Mouse (Mus musculus) heart, adult 2 months (tissue): ENCODE measurements around the gene Ppp1r37. TPM values are rescaled to one million over a fixed set of nuclear protein-coding genes. Genes with fewer than 3 reads are reported as not detected.

Experiments
- DNase-seq, 2 experiments: peaks; one replicate each; pipeline ENCODE4 v3.0.0; 2021
- H3K27ac ChIP-seq: fragments of 200-600 bp; 2 replicates; pipeline ENCODE4 v1.8.1; 2022
- H3K27me3 ChIP-seq: fragments of 200-500 bp; 2 replicates; pipeline ENCODE4 v1.6.1; 2012; ENCODE audit warnings: mild to moderate bottlenecking, low read length, inconsistent platforms, mixed read lengths; ENCODE audit not compliant: control insufficient read depth, insufficient read depth
- H3K36me3 ChIP-seq: fragments of 200-500 bp; 2 replicates; pipeline ENCODE4 v1.6.1; 2012; ENCODE audit warnings: low read length, inconsistent platforms; ENCODE audit not compliant: control insufficient read depth, insufficient read depth
- H3K4me1 ChIP-seq: fragments of 200-500 bp; 2 replicates; pipeline ENCODE4 v1.6.1; 2011; ENCODE audit warnings: low read length; ENCODE audit not compliant: control insufficient read depth, insufficient read depth
- H3K4me3 ChIP-seq: fragments of 200-600 bp; 2 replicates; pipeline ENCODE4 v1.8.1; 2022
- H3K79me2 ChIP-seq: fragments of 200-500 bp; replicated peaks from 2 replicates; pipeline ENCODE4 v1.6.1; 2012; ENCODE audit warnings: mild to moderate bottlenecking, inconsistent platforms, low read length, moderate library complexity, mixed read lengths; ENCODE audit not compliant: control insufficient read depth, insufficient read depth
- H3K9ac ChIP-seq: fragments of 200-500 bp; 2 replicates; pipeline ENCODE4 v1.6.1; 2012; ENCODE audit warnings: low read depth, mild to moderate bottlenecking, control low read depth, inconsistent platforms, low read length, mixed read lengths
- CTCF ChIP-seq: fragments of 200-600 bp; IDR thresholded peaks from 2 replicates; pipeline ENCODE4 v1.8.1; 2022; ENCODE audit warnings: antibody characterized with exemption, mild to moderate bottlenecking, moderate library complexity
- EP300 ChIP-seq: fragments of 200-500 bp; IDR thresholded peaks from 2 replicates; pipeline ENCODE4 v1.6.1; 2011; ENCODE audit warnings: low read depth, low read length, control low read depth; ENCODE audit not compliant: insufficient read depth
- POLR2A ChIP-seq: fragments of 200-500 bp; IDR thresholded peaks from 2 replicates; pipeline ENCODE4 v1.6.1; 2011; ENCODE audit warnings: mild to moderate bottlenecking, low read depth, low read length, control low read depth; ENCODE audit not compliant: insufficient read depth
- WGBS: fragments of 180-500 bp; shearing (Covaris S2); methylation state at CpG from one replicate; pipeline ENCODE4 v1.1.7; 2018; 5-methylcytosine and 5-hydroxymethylcytosine counted together
- intact Hi-C: fragments of 180-260 bp; cut with DNase I; formaldehyde crosslinking; loops from one replicate; pipeline ENCODE4 v1.15.1; 2025
- polyA plus RNA-seq: library from polyadenylated mRNA; depleted of rRNA; stranded (reverse); fragments of >200 nt; gene quantifications from 2 replicates; pipeline ENCODE4 v1.2.3, GENCODE M21; 2012
- total RNA-seq, 2 experiments: library from RNA; stranded (reverse); gene quantifications; 2 replicates each; pipeline ENCODE4 v1.2.3; 2021

Ppp1r37 gene
- total and polyA plus RNA-seq, 3 experiments = 58.0 to 69.5 (median 66.4) TPM

DNA sequence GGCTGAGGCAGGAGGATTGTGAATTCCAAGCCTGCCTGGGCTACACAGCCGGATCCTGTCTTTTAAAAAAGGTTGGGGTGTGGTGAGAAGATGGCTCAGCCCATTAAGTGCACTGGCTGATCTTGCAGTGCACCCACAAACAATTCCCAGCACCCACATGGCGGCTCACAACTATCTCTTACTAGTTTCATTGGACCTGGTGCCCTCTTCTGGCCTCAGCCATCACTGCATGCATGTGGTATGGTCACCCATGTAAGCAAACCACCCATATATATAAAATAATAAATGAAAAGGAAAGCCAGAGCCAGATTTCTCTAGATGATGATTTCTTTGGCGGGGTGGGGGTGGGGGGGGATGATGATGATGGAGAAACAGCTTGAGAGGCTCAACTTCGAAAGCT lies 1.6 kb upstream of the Ppp1r37 start:
- no peaks in the 10 kb centered on the region for H3K27me3 ChIP-seq
- no peaks in the 10 kb centered on the region; the same call in 1 of the 2 replicates for H3K36me3 ChIP-seq
- H3K9ac ChIP-seq = no peak overlapping the region
- no peak for DNase-seq
- H3K27ac ChIP-seq = no peak overlapping the region
- H3K4me1 ChIP-seq = peaks cover 11% of the 10 kb centered on the region
- peak; percentile 51 for TF ChIP-seq CTCF
- TF ChIP-seq POLR2A = no peak
- 93% methylated on average over 4 of the region's 4 CpGs for WGBS
- intact Hi-C loops = loop anchor here (5.0 kb wide), 1 partner anchor 107 kb away; the partner anchor contains the start of gene Mark4
- H3K79me2 ChIP-seq = no peaks in the 10 kb centered on the region
- no peak overlapping the region for H3K4me3 ChIP-seq

DNA sequence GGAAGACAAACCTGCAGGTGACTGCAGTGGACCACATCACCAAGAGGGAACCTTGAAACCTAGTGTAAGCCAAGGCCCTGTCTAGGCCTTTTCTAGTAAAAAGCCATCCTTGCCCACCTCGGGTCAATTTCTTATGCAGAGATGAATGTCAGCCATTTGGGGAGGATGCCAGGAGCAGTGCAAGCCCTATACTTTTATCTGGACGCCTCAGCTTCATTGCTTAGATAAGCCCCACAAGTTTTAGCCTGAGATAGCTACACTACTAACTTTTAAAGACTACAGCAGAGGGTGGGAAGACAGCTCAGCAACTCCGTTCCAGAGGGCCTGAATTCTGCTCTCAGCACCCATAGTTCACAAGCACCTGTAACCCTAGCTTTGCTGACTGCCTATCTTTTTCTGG lies 1.0 kb upstream of the Ppp1r37 start:
- Histone ChIP-seq H3K36me3 (no peaks in the 10 kb centered on the region; the same call in none of the 2 replicates), H3K27ac (no peak overlapping the region), H3K4me3 (no peak overlapping the region), H3K27me3 (no peaks in the 10 kb centered on the region), H3K9ac (no peak overlapping the region), H3K4me1 (peaks cover 17% of the 10 kb centered on the region), H3K79me2 (peaks cover 4% of the 10 kb centered on the region)
- TF ChIP-seq CTCF (no peak), EP300 (no peak), POLR2A (no peak)
- no peak for DNase-seq
- WGBS = 65% methylated on average over 3 of the region's 3 CpGs
- intact Hi-C loops = loop anchor here (2.0 to 5.0 kb wide), 2 partner anchors 41 to 107 kb away; partner anchors contain the start of genes Clasrp and Mark4

DNA sequence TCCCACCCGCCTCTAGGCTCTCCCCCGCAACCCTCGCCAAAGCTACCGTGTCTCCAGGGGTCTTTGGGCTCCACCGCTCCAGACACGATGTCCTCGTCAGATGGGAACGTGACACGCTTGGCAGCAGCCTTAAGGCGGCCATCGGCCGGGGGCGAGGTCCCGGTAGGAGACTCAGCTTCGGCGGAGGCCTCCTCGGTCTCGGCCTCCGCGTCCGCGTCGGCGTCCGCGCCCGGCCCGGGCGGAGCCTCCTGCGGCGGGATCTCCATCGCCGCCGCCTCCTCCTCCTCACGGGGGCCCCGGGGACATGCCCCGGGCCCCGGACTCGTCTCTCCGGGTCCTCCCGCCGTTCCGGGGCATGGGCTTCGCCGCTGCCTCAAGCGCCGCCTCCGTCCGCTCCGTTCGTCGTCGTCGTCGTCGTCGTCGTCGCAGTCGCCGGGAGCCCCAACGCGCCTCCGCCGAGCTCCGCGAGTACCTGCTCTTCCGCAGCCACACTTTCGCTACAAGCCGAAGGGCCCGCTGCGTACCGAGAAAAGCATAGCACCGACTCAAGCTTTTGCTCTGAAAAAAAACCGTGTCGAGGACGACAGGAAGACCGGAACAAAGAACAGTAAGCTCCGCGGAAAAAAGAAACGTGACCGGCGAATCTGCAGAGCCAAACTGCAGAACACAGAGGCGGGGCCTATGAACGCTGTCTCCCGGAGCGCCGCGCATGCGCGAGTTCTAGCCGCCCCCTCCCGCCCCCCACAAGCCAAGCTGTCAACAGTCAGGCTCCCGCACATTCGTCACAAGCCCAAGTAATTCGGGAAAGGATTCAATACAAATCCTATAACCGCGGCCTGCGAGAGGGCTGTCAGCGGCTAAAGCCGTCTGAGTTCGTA lies 872 bp downstream of the Ppp1r37 start:
- no peaks in the 10 kb centered on the region for H3K27me3 ChIP-seq
- H3K79me2 ChIP-seq = peaks cover 6% of the 10 kb centered on the region
- H3K27ac ChIP-seq = peak overlapping the region; percentile 99
- intact Hi-C loops = loop anchor here (2.0 to 5.0 kb wide), 2 partner anchors 43 to 105 kb away; partner anchors contain the start of genes Clasrp and Mark4
- TF ChIP-seq CTCF (no peak), EP300 (no peak), POLR2A (peak; percentile 53)
- H3K4me3 ChIP-seq = peak overlapping the region; percentile 96
- under 1% methylated on average over 102 of the region's 102 CpGs for WGBS
- peaks cover 33% of the 10 kb centered on the region for H3K4me1 ChIP-seq
- peak; percentile 91 to 92 for DNase-seq
- H3K9ac ChIP-seq = peak overlapping the region; percentile 78
- H3K36me3 ChIP-seq = no peaks in the 10 kb centered on the region; the same call in none of the 2 replicates

DNA sequence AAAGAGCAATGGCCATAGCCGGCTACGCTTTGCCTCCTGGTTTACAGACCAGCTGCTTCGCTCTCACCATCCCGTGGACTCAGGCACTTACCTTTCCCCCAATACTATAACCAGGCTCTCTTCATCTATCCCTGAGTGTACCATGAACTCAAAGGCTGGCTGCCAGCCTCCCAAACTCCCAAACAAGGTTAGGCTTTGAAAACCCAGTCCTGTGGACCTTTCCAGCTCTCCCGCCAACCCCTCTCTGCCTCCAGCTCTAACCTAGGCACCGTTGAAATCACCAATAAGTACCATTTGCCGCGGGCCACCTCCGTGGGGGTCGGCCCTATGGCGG lies 1.5 kb downstream of the Ppp1r37 start:
- no peaks in the 10 kb centered on the region; the same call in none of the 2 replicates for H3K36me3 ChIP-seq
- peak overlapping the region; percentile 99 for H3K27ac ChIP-seq
- peak overlapping the region; percentile 78 for H3K9ac ChIP-seq
- peaks cover 9% of the 10 kb centered on the region for H3K79me2 ChIP-seq
- H3K4me3 ChIP-seq = peak overlapping the region; percentile 96
- H3K27me3 ChIP-seq = no peaks in the 10 kb centered on the region
- peaks cover 37% of the 10 kb centered on the region for H3K4me1 ChIP-seq
- DNase-seq = no peak
- under 1% methylated on average over 11 of the region's 11 CpGs for WGBS
- intact Hi-C loops = loop anchor here (5.0 kb wide), 1 partner anchor 104 kb away; the partner anchor contains the start of gene Mark4
- TF ChIP-seq CTCF (no peak), EP300 (no peak), POLR2A (no peak)

DNA sequence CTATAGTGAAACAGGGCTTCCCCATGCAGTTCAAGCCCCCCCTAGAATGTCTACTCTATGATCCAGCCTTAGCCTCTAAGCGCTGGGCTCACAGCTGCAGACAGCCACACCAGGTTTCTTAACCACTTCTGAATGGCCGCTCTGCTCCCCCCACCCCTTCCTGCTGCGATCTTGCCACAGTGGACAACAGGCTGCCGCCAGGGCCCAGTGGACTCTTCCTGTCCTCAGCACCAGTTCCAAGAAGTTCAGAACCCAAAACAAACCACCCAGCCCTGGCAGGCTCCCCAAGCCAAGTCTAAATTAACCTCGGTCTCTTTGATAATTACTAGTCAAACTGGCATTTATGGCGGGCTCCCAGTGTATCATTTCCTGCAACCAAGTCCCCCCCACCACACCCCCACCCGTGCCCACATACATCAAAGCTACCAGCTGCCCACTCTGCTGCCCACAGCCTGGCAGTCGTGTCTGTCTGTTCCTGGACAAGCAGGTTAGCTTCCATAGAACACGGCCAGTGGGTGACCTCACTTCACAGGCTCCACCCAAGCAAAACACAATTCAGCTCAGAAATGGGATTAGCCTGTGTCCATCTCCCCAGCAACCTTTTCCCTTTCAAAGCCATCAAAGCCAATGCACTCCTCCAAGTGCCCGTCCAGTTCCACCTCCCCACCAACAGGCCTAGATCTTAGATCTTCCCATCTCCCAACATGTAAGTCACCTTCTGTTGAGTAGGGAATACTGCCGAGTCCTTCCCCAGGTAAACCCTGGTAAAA lies 2.2 kb downstream of the Ppp1r37 start:
- peaks cover 38% of the 10 kb centered on the region for H3K4me1 ChIP-seq
- peak overlapping the region; percentile 96 for H3K4me3 ChIP-seq
- H3K9ac ChIP-seq = peak overlapping the region; percentile 78
- peak in 1 of 2 experiments; percentile 23 for DNase-seq
- TF ChIP-seq EP300 = no peak
- no peak for TF ChIP-seq POLR2A
- TF ChIP-seq CTCF = no peak
- peak overlapping the region; percentile 99 for H3K27ac ChIP-seq
- H3K36me3 ChIP-seq = no peaks in the 10 kb centered on the region; the same call in none of the 2 replicates
- H3K27me3 ChIP-seq = no peaks in the 10 kb centered on the region
- WGBS = 1% methylated on average over 11 of the region's 11 CpGs
- peaks cover 11% of the 10 kb centered on the region for H3K79me2 ChIP-seq
- intact Hi-C loops = loop anchor here (5.0 kb wide), 1 partner anchor 103 kb away; the partner anchor contains the start of gene Mark4
